Mouse (Mus musculus) skeletal muscle tissue, adult 2 months (tissue): ENCODE measurements around the gene Abcf3.
A peak's percentile ranks its signal among the peaks of the same experiment; 100 is the strongest.

Experiments
- DNase-seq: peaks from one replicate; pipeline ENCODE4 v3.0.0-alpha.2; 2012; ENCODE audit warnings: low read depth, low spot score

The Abcf3 gene

GRCm38 (mm10) chr16:20548096-20548948, at the start of gene Abcf3:
TSS of gene Abcf3 (plus strand) at chr16:20548577.
- DNase-seq, result peak; percentile 100

GRCm38 (mm10) chr16:20498677-20499475, 49.5 kb upstream of the Abcf3 start, which contains the start of gene Eif2b5:
TSS of gene Eif2b5 (plus strand) at chr16:20498817.
- peak; percentile 94 for DNase-seq

DNA sequence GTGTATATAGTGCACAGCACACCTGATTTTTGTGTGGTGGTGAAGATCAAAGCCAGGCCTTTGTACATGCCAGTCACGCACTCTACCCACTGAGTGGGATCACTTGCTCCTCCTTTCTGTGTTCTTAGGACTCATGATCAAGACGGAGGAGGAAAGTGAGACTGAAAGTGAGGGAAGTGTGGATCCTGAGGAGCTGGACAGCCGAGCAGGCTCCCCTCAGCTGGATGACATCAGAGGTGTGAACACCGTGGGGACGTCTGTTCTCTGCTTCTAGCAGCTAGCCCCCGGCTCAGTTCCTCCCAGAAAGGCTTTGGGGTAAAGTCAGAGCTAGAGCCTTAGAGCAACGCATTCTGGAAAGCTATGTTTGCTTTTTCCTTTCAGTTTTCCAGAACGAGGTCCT, 42.4 kb upstream of the Abcf3 start:
- no peak for DNase-seq

DNA sequence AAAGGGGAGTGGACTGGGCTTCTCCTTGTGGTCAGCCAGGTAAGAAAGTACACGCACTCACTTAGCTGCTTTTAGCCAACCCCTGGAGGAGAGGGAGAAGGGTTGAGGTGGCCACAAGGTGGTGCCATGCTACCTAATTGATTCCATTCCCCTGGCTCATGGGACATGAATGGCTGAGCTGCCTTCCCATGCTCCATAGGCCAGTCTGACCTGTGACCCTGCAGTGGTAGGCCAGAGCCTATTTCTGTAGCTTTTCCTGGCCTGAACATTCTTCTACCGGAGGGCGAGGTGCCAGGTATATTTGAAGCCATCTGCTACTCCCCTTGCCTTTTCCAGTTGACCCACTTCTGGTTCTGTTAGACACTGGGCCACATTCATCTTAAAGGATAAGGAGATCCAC, 39.0 kb upstream of the Abcf3 start:
- DNase-seq, result no peak

DNA sequence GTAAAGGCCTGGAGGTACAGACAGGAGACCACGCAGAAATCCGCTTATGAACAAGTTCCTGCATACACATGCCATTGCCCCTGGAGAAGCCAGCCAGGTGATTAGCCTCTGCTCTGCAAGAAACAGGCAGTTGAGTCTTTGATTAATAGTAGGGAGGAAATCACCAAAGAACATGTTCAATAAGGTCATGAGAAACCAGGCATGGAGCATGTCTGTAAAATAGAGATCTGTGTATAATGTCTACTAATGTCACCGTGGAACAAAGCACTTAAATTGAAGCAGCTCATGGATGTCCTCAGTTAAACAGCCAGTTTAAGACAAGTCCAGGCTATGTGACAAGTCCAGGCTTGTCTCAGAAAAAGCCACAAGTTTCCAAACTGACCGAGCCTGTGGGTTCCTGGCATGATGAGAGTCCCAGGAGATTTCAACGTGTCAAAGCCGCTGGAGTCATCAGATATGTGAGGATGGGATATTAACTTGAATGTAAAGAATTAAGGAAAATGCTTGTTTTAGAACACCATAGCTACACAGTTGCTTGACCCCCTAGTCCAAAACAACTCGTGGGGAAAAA, 37.0 kb upstream of the Abcf3 start:
- DNase-seq, result no peak

- DNase-seq, result no peak
Observed at GRCm38 (mm10) chr16:20516032-20516431, 32.3 kb upstream of the Abcf3 start.

- DNase-seq, result peak; percentile 87
Observed at GRCm38 (mm10) chr16:20516726-20517201, 31.6 kb upstream of the Abcf3 start, which contains the start of gene Dvl3. TSS of gene Dvl3 (plus strand) at chr16:20516982.

DNA sequence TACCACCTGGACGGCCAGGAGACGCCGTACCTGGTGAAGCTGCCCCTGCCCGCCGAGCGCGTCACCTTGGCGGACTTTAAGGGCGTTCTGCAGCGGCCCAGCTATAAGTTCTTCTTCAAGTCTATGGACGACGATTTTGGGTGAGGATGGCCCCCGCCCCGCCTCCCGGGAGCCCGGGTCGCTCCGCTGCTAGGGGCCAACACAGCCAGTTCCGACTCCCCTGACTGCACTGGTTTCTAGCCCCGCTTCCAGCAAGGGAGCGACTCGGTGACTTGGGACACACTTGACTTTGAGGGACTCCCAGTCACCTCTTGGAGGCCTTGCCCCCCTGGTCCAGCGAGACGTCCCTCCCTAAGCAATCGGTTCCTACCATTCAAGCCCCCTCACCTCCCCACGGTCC, 31.2 kb upstream of the Abcf3 start:
- no peak for DNase-seq

- no peak for DNase-seq
Observed at GRCm38 (mm10) chr16:20517701-20518374, 30.5 kb upstream of the Abcf3 start.

DNA sequence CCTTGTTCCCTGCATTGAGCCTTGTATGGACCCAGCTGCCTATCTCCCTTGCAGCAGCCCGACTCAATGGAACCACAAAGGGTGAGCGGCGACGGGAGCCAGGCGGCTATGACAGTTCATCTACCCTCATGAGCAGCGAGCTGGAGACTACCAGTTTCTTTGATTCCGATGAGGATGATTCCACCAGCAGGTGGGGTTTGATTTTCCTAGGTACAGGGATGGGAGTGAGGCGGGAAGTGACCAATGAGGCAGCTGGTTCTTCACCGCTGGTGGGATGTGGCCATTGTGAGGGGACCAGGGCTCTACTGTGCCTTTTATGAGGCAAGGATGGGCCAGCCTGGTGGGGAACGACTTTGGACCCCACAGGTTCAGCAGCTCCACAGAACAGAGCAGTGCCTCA, 24.5 kb upstream of the Abcf3 start:
- DNase-seq, result no peak

GRCm38 (mm10) chr16:20528779-20529178, 19.6 kb upstream of the Abcf3 start:
- DNase-seq, result no peak

DNA sequence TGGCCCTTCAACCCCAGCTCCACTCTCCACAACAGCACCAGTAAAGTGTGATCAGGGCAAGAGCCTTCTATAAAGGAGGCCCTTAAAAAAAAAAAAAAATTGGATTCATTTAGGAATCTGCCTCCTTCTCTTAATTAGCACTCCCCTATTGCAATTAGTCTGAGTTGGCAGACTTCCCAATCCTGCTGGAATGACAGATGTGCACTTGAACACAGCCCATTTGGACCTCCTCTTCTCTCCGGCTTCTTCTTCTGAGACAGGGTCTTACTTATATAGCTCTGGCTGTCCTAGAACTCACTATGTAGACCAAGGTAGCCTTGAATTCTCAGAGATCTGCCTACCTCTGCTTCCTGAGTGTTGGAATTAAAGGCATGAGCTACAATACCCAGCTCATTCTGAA, 19.0 kb upstream of the Abcf3 start:
- DNase-seq, result no peak

- DNase-seq, result no peak
Observed at GRCm38 (mm10) chr16:20530941-20531340, 17.4 kb upstream of the Abcf3 start.

GRCm38 (mm10) chr16:20534617-20535295, 13.6 kb upstream of the Abcf3 start:
- DNase-seq, result no peak

GRCm38 (mm10) chr16:20535296-20536080, 12.9 kb upstream of the Abcf3 start, which contains the start of gene Ap2m1:
TSS of gene Ap2m1 (plus strand) at chr16:20535478.
- peak; percentile 100 for DNase-seq

GRCm38 (mm10) chr16:20536081-20536665, 12.2 kb upstream of the Abcf3 start:
- DNase-seq, result no peak

- DNase-seq, result no peak
Observed at GRCm38 (mm10) chr16:20537071-20537471, 11.3 kb upstream of the Abcf3 start.

DNA sequence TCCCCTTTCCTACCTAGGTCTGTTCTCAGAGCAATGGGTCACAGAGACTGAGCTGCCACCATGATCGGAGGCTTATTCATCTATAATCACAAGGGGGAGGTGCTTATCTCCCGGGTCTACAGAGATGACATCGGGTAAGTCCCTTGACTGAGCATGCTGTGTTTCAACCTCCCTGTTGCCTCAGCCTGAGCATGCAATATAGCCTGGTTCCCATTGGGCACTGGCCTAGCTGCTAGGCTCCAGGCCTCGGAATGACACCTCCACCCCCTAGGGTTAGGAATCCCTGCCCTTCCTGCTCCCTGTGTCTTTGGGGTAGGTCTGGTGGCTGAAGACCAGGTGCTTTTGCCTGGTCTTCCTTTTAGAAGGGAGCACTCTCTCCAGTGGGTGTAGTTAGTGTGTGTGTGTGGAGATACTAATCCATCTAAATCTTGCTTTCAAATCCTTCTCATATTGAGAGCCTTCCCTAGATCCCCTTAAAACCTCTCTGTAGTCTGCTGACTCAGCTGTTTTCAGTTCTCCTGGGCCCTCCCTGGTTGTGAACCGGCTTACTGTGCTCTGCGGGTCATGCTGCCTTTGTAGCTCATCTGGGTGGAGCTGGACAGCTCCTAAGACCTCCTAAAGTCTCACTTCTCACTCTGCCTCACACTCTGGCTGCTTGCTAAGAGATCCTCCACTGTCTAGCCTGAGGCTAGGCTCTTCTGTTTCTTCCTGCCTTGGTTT, 10.6 kb upstream of the Abcf3 start:
- DNase-seq, result no peak

- DNase-seq, result no peak
Observed at GRCm38 (mm10) chr16:20539649-20540048, 8.7 kb upstream of the Abcf3 start.
